Mouse (Mus musculus): Measurements from ENCODE around the gene Sema6b.

Sema6b gene

DNA sequence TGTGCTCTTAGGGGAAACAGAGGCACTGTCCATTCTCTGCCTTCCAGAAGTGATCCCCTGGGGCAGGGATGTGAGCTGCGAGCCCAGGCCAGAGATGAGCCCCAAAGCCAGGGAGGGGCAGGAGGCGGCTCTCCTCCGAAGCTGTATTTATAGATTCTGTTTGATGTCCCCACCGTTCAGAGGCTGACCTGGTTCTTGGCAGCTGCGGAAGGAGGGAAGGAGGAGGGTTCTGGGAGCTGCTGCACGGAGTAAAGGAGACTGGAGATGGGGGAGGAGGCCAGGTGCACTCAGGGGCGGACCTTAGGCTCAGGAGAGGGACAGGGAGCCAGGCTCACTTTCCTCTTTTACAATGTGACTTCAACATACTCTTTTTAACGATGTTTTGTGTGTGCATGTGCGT lies 6.0 kb upstream of the Sema6b start:
- DNase-seq (ENCODE audit: low spot score): no peak

DNA sequence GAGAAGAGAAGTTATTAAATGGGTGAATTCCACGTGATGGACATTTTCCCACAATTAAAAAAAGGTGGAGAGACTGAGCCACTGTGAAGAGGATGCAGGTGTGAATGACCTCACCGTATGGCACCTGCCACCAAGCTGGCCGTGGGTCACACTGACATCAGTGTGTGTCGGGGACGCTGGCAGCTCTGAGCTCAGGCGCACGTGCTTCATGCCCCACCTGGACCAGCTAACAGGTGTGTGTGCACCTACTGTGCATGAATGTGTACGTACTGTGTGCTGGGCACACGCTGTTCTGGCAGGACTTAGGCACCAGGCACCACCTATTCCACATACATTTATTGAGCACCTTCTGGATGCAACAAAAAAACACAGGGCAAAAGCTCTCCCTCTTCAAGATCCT lies 4.4 kb upstream of the Sema6b start:
- DNase-seq (ENCODE audit: low spot score): no peak

DNA sequence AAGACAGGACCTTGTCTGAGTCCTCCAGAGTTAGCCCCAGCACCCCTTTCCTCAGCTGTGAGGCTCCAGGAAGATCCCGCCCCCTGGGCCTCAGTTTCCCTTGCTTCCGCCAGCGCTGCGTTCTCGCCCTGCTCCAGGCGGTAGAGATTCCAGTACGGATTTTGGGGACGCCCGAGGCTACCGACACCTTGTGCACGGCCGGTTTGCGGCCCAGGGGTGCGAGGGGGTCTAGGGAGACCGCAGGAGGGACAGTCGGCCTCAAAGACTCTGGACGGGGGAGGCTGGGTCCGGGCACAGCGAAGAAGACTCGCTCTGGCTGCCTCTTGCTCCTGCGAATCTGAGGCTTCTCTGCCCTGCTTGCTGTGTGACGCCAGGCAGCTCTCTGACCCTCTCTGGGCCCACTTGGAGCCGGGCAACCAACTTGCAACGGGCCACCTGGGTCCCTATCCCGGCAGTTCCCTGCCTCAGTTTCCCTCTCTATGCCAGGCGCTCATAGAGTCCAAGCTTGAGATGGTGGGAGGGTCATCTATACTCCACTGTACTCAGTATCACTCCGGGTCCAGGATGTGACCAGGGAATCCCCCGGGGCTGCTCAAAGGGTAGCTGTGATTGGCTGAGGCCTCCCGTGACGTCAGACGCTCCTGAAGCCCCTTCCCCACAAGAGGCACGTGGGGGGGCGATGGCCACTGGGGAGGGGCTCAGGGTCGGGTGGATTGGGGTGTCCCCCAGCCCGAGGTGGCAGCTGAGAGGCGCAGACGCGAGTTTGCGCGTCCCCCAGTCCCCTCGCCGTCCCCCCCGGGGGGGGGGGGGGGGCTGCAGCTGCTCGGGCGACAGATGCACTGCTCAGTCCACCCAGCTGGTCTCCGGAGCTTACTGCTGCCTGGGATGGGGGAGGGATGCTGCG lies 1.8 kb upstream of the Sema6b start:
- no peak for DNase-seq (ENCODE audit: low spot score)

DNA sequence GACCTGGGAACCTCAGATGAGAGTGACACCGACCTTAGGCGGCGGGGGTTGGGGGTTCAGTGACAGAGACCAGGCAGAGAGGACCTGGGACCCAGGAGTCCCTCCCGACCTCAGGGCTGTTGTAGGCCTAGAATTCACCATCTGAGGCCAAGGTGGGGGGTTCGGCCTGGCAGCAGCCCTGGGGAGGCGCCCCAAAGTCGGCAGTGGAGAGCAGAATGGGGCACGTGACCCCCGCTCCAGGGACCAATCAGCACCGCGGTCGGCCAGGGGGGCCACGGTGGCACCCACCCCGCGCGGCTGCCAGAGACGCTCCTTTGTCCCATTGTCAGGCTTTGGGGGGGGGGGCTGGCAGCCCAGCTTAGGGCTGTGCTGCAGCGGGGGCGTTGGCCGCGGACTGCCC lies 788 bp downstream of the Sema6b start:
- no peak for DNase-seq (ENCODE audit: low spot score)

DNA sequence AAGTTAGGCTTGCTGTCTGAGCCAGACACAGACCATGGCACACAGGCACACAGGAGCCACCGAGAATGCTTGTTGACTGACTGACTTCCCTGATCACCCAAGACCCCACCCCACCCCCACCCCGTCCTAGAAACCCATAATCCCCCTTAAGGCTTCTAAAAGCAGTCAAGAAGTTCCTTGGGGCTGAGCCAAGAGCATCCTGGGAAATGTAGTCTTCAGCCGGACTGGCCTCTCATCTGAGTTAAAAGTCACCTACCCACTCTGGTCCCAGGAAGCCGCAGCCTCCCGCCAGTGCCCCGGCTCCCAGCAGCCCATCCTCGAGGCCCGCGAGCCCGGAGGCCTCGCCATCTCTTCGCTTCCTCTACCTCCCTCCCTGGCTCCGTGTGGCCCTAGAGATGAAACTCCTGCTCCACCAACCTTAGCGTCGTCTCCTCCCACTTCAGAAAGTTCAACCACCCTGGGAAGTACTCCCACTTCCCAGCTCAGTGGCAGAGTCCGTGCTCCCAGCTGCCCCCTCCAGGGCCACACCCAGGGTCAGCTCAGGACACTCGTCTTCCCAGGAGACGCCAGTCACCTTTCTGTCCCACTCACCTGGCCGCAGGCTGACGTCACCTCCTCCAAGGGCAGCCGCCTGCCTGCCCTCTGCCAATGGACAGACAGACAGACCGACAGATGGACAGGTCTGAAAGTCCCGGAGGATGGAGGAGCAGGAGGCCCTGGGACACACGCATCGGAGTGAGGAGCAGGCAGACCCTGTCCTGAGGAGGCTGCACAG lies 2.1 kb downstream of the Sema6b start:
- no peak for DNase-seq (ENCODE audit: low spot score)

DNA sequence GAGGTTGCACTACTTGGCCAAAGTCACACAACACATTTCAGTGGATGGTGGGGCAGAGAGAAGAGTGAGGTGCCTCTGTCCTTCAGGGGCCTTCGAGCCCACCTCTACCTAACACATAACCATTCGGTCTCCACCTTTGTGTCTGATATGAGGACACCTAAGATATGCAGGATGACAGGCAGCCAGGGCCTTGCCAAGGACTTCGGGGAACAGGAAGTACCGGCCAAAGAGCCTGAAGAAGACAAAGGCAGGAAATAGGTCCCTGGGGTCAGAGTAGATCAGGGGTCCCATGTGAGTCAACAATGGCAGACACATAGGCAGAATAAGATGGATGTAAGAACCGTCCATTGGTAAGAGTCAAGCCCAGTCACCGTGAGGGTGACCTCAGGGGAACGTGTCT lies 3.6 kb downstream of the Sema6b start:
- DNase-seq (ENCODE audit: low spot score): no peak

DNA sequence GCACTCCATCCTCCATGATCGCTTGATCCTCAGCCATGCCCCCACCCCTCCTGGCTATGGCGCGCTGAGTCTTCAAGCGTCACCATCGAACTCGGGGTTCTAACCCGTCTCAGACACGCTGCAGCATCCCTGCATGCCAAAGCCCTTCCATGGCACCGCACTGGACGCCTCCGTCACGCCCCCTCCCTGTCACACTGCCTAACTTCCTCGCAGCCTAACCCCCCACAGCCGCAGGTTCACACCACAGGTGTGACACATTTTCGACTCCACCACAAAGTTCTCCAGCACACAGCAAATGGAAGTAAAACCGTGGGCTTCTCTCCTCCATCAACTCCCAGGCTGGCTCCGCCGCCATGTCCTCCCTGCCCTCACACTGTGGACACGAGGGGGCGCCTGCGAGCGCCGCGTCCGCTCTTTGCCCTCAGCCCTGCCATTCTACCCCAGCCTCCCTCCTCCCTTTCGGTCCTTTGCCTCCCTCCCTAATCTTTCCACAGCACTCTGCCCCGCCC lies 5.6 kb downstream of the Sema6b start:
- no peak for DNase-seq (ENCODE audit: low spot score)

DNA sequence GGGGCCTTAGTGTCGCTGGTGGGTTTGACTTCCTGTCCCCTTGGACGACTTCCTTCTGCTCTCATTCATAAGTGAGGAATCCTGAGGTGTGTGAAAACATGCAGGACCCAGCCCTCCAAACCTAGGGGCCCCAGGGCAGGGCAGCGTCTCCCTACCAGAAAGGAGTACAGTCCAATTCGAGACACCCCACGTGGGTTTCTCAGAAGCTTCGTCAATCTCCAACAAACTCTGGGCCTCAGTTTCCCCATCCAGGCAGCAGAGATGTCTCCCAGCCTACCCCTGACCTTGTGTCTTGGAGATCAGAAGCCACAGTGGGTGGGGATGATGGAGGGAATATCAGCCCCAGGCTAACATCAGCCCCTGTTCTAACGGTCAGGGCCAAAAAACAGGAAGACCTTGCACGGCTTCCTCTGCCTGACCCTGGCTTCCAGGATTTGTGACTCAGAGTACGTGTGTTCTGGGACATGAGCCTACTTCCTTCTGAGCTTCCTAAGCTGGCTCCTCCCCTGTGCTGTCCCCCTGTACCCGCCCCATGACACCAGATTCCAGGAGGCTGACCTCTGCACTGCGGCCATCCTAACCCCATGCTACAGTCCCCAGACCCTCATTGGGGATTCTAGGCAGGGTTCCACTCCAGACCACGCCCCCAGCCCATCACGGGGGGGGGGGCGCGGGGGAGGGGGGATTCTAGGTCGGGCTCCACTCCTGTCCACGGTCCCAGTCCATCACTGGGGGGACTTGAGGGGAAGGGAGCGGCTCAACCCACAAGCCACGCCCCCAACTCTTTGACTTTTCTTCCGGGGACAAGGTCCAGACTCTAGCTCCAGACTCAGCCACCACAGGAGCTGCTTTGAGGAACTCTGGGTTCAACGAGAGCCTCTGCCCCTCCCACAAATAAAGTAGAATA lies 6.4 kb downstream of the Sema6b start:
- no peak for DNase-seq (ENCODE audit: low spot score)

DNA sequence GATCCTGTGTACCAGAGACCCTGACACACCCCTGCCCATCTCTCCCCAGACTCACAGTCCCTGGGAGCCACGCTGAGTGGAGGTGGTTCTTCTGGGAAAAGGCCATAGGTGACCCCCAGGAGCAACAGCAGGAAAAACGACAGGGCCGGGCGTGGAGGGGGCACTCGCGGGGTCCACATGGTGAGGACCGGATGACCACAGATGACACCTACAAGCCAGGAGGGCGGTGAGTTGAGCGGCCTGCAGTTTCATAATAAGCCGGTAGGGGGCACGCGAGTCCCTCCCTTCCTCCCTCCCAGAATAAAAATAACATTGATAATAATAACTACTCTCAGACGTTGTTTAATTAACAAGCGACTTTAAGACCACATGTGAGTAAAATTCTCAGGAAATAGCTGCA lies 7.5 kb downstream of the Sema6b start:
- DNase-seq (ENCODE audit: low spot score): no peak

DNA sequence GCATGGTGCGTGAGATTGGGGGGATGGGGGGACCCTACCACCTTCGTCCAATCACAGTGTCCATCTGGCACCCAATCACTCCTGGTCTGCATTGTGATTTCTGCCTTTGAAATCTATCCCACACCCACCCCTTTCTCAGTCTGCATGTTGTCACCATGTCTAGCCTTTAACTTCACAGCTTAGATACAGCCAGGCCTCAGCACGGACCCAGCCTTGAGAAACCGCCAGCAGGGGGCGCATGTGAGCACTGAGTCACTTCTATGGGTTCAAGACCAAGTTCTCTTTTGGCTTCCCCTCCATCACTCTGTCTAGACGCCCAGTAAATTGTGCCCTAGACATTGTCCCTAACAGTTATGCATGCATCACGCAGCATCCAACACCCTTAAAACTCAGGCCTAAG lies 8.3 kb downstream of the Sema6b start:
- DNase-seq (ENCODE audit: low spot score): no peak

DNA sequence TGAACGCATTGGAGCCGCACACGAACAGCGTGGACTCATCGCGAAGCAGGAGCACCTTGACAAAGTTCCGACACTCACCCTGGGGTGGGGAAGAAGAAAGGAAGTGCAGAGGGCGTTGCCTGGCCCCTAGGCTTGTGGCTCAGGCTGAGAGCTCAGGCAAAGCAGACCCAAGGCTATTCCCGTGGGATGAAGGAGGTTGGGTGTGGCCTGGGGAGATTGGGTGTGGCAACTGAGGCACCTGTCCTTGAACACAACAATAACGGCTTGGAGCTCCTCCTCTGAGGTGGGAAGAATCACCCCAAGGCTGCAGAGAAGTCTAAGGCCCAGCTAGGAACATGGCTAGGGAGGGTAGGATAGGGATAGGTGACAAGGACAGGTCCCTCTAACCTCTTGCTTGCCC lies 9.0 kb downstream of the Sema6b start:
- DNase-seq (ENCODE audit: low spot score): no peak

DNA sequence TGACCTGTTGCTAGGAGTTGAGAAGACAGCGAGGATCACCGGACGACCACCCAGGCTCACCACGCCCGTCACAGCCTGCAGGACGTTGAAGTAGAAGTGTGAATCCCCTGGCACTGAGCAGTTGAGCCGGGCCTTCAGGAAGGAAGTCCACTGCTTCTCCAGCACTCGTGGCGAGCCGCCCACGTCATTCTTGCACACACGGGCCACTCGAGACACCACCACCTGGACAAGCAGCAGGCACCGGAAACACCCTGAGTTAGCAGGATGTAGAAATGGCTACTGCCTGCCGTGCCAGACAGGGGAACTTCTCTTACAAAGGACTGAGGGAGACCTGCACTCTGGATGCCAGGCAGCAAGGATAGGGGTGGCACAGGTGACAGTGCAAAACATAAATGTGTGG lies 11.9 kb downstream of the Sema6b start:
- no peak for DNase-seq (ENCODE audit: low spot score)

DNA sequence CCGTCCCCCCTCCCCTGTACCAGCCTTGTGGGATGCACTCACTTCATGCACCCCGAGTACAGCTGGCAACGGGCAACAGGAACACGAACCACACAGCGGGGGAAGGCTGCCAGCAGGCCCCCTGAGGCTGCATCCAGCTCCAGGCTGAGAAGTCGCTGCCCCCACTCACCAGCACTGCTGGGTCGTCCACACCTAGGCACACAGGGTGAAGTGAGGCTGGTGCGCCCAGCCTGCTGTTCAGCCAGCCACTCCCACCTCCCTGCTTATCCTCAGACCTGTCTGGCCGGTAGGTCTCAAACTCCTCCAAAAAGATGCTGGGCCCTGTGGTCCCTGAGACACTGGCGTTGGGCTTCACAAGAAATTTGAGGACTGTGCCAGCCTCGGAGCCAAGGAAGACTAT lies 14.0 kb downstream of the Sema6b start:
- DNase-seq (ENCODE audit: low spot score): no peak

DNA sequence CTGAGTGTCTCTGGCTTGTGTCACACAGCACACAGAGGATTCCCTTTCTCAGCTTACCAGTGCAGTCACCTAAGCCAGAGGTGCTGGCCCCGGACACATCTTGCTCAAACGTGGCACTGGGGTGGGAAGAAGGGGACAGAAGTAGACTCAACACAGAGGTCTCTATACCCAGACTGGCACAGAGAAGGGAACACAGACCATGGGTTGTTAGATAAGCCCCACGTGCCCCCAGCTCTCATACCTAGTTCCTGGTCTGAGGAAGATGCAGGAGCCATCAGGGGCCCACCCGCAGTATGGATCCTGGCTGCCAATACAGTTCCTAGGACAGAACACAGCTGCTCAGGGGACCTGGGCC lies 14.9 kb downstream of the Sema6b start:
- no peak for DNase-seq (ENCODE audit: low spot score)

DNA sequence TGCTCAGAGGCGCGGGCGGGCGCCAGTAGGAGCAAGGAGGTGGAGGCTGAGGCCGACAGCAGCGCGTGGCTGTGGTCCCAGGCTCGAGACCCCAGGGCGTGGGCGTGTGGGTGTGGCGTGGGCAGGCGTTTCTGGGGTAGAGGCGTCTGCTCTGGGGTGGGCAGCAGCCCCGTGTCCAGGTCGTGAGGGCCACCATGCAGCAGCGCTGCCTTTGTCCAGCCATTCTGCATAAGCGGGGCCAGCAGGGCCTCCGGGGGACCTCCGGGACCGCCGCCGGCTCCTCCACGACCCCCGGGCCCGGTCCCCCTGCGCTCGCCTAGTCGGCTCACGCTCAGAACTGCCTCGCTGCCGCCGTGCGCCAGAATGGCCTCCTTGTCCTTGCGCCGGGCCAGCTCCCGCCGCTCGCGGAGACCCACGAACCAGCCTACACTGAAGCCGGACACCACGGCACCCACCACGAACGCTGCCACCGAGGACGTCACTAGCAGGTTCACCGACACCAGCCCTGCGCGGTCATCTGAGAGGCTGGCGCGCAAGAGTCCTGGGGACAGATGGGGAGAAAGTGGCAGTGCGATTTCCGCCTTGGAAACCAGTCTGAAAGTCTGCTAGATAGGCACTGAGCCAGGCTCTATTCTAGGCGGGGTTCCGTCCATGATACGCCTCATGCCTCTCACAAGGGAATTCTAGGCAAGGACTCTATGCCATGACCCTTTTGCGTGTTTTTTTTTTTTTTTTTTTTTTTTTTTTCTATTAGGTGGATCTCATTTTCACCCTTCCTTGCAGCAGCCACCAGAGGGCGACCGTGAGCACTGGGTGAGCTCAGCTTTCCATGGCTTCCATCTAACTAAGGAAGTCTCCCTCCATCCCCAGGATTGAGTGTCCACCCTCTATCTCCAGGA lies 15.5 kb downstream of the Sema6b start:
- DNase-seq (ENCODE audit: low spot score): no peak

DNA sequence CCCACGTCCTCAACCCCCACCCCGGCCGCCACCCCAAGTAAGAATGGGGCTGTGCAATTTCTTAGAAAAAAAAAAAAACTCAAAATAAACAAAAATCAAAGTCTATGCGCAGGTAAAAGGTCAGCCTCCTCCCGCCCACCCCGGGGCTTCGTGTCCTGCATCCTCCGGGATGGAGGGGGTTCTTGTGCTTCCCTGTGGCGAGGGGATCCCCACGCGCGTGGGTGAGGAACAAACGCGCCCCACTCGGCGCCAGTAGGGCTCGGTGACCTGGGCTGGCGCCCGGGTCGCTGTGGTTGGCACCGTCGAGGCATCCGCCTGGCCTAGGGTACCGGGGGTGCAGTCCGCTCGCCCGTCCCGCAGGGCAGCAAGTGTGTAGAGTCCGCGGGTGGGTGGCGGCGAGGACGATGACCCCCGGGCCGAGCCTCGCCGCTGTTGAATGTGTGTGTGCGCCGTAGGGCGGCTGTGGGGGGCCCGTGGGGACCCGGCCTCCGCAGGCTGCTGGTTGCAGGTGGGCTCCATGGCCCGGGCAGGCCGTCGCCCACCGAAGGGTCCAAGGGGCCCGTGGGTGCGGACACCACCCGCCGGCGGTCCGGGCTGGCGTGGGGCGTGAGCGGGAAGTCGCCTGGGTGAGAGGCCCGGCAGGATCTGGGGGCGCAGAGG lies 16.3 kb downstream of the Sema6b start:
- no peak for DNase-seq (ENCODE audit: low spot score)

DNA sequence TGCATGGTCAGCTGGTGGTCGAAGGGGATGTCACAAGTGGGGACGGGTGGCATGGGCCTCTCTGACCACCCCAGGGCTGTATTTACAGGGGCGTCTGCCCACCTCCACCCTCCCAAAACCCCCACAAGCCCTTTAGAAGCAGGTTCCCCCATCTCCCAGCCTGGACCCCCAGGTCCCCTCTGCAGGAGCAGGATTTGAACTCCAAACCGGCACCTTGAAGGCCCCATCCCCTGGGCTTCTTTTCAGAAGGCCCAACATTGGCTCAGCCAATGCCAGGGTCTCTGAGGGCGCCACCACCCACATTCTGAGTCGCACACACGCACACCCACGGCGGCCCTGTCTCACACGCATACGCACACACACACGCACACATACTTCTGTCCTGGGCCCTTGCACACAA lies 17.0 kb downstream of the Sema6b start:
- no peak for DNase-seq (ENCODE audit: low spot score)

DNA sequence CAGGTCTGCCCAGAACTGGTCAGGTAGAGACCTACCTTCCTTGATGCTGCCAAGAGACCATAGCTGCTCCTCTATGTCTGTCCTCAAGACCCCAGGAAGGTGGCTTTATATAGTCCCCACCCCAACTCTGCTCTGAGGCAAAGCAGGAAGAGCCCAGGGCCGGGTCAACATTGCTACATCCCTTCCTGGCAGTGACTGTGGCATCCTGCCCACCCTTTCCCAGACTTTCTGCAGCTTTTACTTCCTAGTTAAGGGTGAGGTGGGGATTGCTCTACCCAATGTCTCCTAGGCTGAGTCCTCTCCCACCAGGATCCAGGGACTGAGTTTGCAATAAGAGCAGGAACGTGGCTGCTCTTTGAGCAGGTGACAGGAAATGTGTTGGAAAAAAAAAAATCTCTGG lies 18.3 kb downstream of the Sema6b start, which contains the start of gene Lrg1:
Gene Lrg1, minus strand, starts transcription at position 176 of the 400 bp plus-strand sequence.
- DNase-seq (ENCODE audit: low spot score): no peak

DNA sequence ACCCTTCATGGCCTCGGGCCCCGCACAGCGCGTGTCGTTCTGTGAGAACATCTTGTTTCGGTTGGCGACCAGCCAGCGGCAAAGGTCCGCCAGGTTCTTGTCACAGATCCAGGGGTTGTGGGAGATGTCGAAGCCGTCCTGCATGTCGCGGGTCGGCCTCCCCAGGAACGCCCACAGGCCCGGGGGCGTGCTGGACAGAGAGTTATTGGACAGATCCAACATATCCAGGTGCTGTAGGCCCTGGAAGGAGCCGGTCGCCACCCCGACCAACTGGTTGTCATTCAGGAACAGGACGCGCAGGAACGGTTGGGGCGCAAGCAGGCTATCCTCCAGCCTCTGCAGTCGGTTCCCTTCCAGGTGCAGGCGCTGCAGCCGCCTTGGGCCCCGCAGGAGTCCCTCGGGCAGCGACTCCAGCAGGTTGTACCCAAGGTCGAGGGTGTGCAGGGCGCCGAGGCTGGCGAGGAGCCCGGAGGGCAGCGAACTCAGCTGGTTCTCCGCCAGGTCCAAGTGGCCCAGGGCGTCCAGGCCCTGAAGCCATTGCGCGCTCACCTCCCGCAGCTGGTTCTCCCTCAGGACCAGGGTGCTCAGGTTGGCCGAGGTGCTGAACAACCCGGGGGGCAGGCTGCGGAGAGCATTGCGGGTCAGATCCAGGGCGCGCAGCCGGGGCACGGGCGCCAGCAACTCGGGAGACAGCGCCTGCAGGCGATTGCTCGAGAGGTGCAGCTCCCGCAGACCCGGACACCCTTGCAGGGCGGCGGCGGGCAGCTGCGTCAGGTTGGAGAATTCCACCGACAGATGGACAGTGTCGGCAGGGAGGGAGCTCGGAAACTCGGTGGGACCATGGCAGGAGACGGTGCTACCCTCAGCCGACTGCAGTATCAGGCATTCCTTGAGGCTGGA lies 19.9 kb downstream of the Sema6b start:
- DNase-seq (ENCODE audit: low spot score): no peak

DNA sequence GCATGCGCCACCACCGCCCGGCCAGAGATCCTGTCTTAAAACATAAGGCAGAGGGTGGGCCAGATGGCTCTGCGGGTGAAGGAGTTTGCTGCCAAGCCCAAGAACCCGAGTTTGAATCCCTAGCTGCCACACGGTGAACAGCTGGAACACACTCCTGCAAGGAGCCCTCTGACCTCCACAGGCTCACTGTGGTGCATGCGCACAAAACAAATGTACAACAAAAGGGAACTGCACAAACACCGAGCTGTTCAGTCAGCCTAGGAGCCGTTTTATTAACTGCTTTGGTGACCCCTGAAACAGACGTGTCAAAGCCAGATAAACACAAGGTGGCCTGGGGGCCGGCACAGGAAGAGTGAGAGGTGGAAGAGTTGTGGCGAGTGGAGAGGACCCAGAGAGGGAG lies 20.7 kb downstream of the Sema6b start:
- DNase-seq (ENCODE audit: low spot score): no peak

All from urinary bladder, postnatal 10 days (tissue).